Comparison of ENCODE assay signal across 10 mouse cellular contexts in the genomic region with DNA sequence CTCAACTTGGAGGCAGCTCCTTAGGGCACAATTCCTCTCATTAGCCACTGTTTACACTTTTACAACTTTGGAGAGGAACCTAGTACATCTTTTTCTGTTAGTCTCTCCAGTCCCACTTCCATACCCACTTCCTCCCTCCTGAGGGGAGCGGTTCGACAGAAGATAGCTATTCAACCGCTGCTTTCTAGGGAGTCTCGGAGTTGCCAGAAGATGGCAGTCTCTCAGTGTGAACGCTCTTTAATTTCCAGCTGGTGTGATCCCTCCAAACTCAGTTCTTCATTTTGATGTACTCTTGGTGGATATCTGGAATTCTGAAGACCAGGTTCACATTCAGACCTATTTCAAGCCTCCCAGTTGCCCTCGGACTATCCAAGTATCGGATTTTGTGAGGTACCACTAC. TPM values are rescaled to one million over a fixed set of nuclear protein-coding genes. Genes with fewer than 3 reads are reported as not detected.
DNase-seq lines count a peak whose midpoint lies in the region; ATAC-seq and TF ChIP-seq lines count a peak whose summit lies in the region.
"Had no signal": no experiment of that assay in that cellular context is flagged by ENCODE, and none has a peak within 500 bp of the region (broad histone marks: within the 10 kb centered on the region; RNA-seq: fewer than 3 reads in every experiment).

No protein-coding gene starts in this region.

- H3K4me1 ChIP-seq in kidney, postnatal 0 days (replicated peaks; ENCODE audit: insufficient read depth, low read length), result no peaks in the 10 kb centered on the region
- H3K4me1 ChIP-seq in kidney, embryonic 15.5 days, result no peaks in the 10 kb centered on the region
- no peaks in the 10 kb centered on the region for H3K4me1 ChIP-seq in cortical plate, adult 2 months (ENCODE audit: control insufficient read depth, insufficient read depth, low read length)
- H3K4me1 ChIP-seq: embryonic facial prominence, embryonic 15.5 days had no signal

- no peak overlapping the region for H3K4me3 ChIP-seq in kidney, postnatal 0 days (replicated peaks; ENCODE audit: low read depth, low read length)
- no peak overlapping the region for H3K4me3 ChIP-seq in kidney, embryonic 15.5 days (replicated peaks)
- no peak overlapping the region for H3K4me3 ChIP-seq in cortical plate, adult 2 months (ENCODE audit: insufficient read depth, low read length)
- H3K4me3 ChIP-seq: embryonic facial prominence, embryonic 15.5 days; liver, embryonic 15.5 days had no signal

- ATAC-seq in kidney, postnatal 0 days (replicated peaks; ENCODE audit: low FRiP score, low read depth), result no peak
- ATAC-seq in kidney, embryonic 15.5 days (replicated peaks; ENCODE audit: low FRiP score), result no peak

- H3K9me3 ChIP-seq in kidney, postnatal 0 days (replicated peaks; ENCODE audit: low read length), result no peaks in the 10 kb centered on the region
- no peaks in the 10 kb centered on the region for H3K9me3 ChIP-seq in kidney, embryonic 15.5 days (replicated peaks)
- H3K9me3 ChIP-seq: embryonic facial prominence, embryonic 15.5 days; liver, embryonic 15.5 days had no signal

- peak; percentile 19 for DNase-seq in kidney, postnatal 0 days (ENCODE audit: low spot score)
- peak; percentile 19 for DNase-seq in right cerebral cortex, adult 18-20 months
- DNase-seq in right cerebral cortex, postnatal 14 days, result no peak
- peak; percentile 5 for DNase-seq in retina, postnatal 1 day
- no peak for DNase-seq in adrenal gland, adult 8-10 months
- DNase-seq: gastrocnemius, postnatal 14 days had no signal

- no peak overlapping the region for H3K9ac ChIP-seq in kidney, postnatal 0 days (ENCODE audit: low read depth, low read length)
- no peak overlapping the region for H3K9ac ChIP-seq in kidney, embryonic 15.5 days
- H3K9ac ChIP-seq: embryonic facial prominence, embryonic 15.5 days; liver, embryonic 15.5 days had no signal

- no peak overlapping the region for H3K4me2 ChIP-seq in kidney, postnatal 0 days (ENCODE audit: low read length)
- no peak overlapping the region for H3K4me2 ChIP-seq in kidney, embryonic 15.5 days
- H3K4me2 ChIP-seq: embryonic facial prominence, embryonic 15.5 days; liver, embryonic 15.5 days had no signal

- TF ChIP-seq POLR2A in cortical plate, adult 2 months (IDR thresholded peaks at IDR 0.05; ENCODE audit: extremely low read depth, insufficient read depth, low read length), result no peak

- TF ChIP-seq CTCF in kidney, postnatal 0 days (IDR thresholded peaks at IDR 0.05; ENCODE audit: low read depth), result peak; percentile 60
- TF ChIP-seq CTCF in cortical plate, adult 2 months (IDR thresholded peaks at IDR 0.05; ENCODE audit: extremely low read depth, insufficient read depth, low read length), result peak; percentile 43; the same call in 1 of the 2 replicates

- WGBS in kidney, postnatal 0 days, result 77% methylated on average over 7 of the region's 7 CpGs
- 72% methylated on average over 7 of the region's 7 CpGs for WGBS in kidney, embryonic 15.5 days

- no peak overlapping the region for H3K27ac ChIP-seq in kidney, postnatal 0 days
- H3K27ac ChIP-seq in kidney, embryonic 15.5 days, result no peak overlapping the region
- no peak overlapping the region for H3K27ac ChIP-seq in cortical plate, adult 2 months (ENCODE audit: insufficient read depth, low read length)
- H3K27ac ChIP-seq: embryonic facial prominence, embryonic 15.5 days; liver, embryonic 15.5 days had no signal

- H3K36me3 ChIP-seq in kidney, postnatal 0 days (ENCODE audit: insufficient read depth, low read length), result peaks cover 9% of the 10 kb centered on the region; the same call in 1 of the 2 replicates
- peaks cover 46% of the 10 kb centered on the region for H3K36me3 ChIP-seq in kidney, embryonic 15.5 days
- H3K36me3 ChIP-seq: liver, embryonic 15.5 days had no signal

- no peaks in the 10 kb centered on the region for H3K27me3 ChIP-seq in kidney, postnatal 0 days (ENCODE audit: insufficient read depth, low read length)
- no peaks in the 10 kb centered on the region for H3K27me3 ChIP-seq in kidney, embryonic 15.5 days
- H3K27me3 ChIP-seq: embryonic facial prominence, embryonic 15.5 days; liver, embryonic 15.5 days had no signal

RNA-seq across cellular contexts. Expression of a gene that starts 18.5 kb away (rescaled TPM):
- 104 and 113 TPM in 2 replicates for polyA plus RNA-seq in kidney, postnatal 0 days (2015; fragmentation: Nextera tagmentation; extraction: Ambion mirVana)
- polyA plus RNA-seq in kidney, embryonic 15.5 days (2015; fragmentation: Nextera tagmentation; extraction: Ambion mirVana), result 118 and 129 TPM in 2 replicates
- polyA plus RNA-seq in cortical plate, adult 2 months (2012; rRNA removed), result 27.9 and 31.8 TPM in 2 replicates
- 100 to 1,000 TPM in 1 of 4 experiments, 10 to 100 TPM in 3; 72.5 to 109 (median 90.2) TPM for total RNA-seq in adrenal gland, adult 8-10 months (2022)

RNA-seq across cellular contexts. Expression of a gene that starts 52.7 kb away (rescaled TPM):
- polyA plus RNA-seq in kidney, postnatal 0 days (2015; fragmentation: Nextera tagmentation; extraction: Ambion mirVana), result 16.0 TPM in 2 replicates
- 32.6 and 35.7 TPM in 2 replicates for polyA plus RNA-seq in kidney, embryonic 15.5 days (2015; fragmentation: Nextera tagmentation; extraction: Ambion mirVana)
- polyA plus RNA-seq in cortical plate, adult 2 months (2012; rRNA removed), result 30.5 and 34.0 TPM in 2 replicates
- total RNA-seq in adrenal gland, adult 8-10 months (2022), result 10 to 100 TPM; 31.8 to 37.0 (median 33.8) TPM

Comparison
In these comparisons a context has a peak if more than half of its experiments do, and no peak if none do; other contexts are left out.
1. DNase-seq: peak in kidney, postnatal 0 days (single experiment), right cerebral cortex, adult 18-20 months (single experiment) and retina, postnatal 1 day (single experiment); none in right cerebral cortex, postnatal 14 days (single experiment) and adrenal gland, adult 8-10 months (single experiment).